Mouse (Mus musculus): Measurements from ENCODE around the gene Cd99l2. TPM values are rescaled to one million over a fixed set of nuclear protein-coding genes. Genes with fewer than 3 reads are reported as not detected.

Gene Cd99l2
- 15.2 and 51.2 TPM in 2 replicates for polyA plus RNA-seq (2012; rRNA removed)

DNA sequence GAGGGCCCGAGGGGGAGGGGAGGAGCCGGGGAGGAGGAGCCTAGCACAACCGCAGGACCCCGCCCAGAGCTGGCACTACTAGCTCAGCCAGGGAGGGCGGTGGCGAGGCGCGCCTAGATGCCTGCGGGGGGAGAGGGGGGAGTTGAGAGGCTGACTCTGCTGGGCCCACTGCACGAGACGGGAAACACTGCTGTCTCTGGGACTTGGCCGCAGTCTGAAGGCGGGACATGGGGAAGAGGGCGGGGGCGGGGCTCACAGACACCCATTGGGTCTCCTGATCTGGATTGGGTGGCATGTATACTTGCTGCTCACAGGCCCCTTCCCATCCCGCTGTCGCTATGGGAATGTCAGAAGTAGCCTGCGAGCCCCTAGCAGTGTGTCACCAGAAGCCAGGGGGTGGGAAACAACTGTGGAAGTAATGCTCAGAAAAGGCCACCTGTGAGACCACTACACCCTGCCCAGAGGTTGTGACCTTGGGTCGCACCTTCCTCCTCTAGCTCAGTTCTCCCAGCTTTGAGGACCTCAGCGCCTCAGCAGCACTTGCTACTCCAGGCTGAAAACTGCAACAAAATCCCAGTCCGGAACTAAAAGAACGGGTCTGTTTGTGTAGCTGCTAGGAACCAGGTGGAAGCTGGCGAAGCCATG is at the start of gene Cd99l2:
Gene Cd99l2, minus strand, starts transcription at position 216 of the 645 bp plus-strand sequence.
- TF ChIP-seq POLR2A (IDR thresholded peaks at IDR 0.05; ENCODE audit: borderline replicate concordance, extremely low read depth, low read depth, low read length) (no peak), CTCF (IDR thresholded peaks at IDR 0.05; ENCODE audit: insufficient read depth, low read length) (no peak)
- DNase-seq: peak; percentile 83
- 35% methylated on average over 23 of the region's 23 CpGs for WGBS
- H3K4me1 ChIP-seq (ENCODE audit: control insufficient read depth, insufficient read depth, low read length): no peaks in the 10 kb centered on the region; the same call in 1 of the 2 replicates
- peak within 1 kb of the TSS; percentile 96 for H3K4me3 ChIP-seq (replicated peaks; ENCODE audit: extremely low read depth, low read depth, low read length)

DNA sequence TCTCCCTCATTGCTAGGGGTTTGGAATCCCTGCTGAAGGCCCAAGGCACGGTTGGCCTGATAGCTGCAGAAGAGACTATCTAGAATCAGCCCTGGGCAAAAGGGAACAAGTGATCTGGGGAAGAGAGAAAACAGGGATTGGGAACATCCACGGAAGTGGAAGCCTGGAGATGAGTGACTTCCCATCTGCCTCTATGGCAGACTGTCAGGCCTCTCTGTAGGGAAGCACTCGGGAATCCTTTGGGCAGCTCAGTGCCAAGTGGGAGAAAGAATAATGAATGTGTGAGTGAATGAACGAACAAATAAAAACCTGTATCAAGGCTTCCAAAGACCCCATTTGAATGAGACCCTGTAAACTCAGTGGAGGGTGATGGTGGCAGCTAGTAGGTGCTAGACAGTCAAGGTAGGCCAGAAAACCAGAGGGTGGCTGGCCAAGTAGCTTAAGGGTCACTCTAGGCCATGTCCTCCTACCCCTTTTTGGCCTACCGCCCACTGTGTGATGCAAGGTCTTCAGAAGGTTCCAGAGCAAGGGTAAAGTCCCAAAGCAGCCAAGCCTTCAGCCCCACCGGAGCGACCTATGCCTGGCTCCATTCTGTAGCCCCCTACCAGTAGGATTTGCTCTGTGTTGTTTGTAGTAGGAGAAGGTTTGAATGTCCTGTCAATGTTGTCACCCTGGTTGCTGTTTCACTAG is 48.3 kb upstream of the Cd99l2 start:
- Histone ChIP-seq H3K4me3 (replicated peaks; ENCODE audit: extremely low read depth, low read depth, low read length) (no peak overlapping the region), H3K4me1 (ENCODE audit: control insufficient read depth, insufficient read depth, low read length) (no peaks in the 10 kb centered on the region)
- peak; percentile 9 for DNase-seq
- WGBS: 67% methylated on average over 7 of the region's 7 CpGs
- no peak for TF ChIP-seq POLR2A (IDR thresholded peaks at IDR 0.05; ENCODE audit: borderline replicate concordance, extremely low read depth, low read depth, low read length)
- no peak for TF ChIP-seq CTCF (IDR thresholded peaks at IDR 0.05; ENCODE audit: insufficient read depth, low read length)

DNA sequence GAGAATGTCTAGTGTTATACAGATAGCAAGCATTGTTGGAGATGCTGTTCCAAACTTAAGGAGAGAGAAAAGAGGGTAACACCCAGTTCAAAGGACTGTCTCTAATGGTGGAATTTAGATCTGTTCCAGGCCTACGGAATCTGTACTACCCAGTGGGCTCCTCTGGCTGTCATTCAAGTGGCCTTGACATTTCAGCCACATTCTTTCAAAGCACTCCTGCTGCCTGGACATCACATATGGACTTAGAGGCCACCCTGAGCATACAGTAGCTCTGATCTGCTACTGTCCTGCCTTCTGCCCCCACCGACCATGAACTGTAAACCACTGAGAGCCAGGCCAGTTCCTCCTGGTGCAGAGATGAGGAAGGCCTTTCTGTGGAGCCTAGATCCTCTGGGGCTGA is 45.1 kb upstream of the Cd99l2 start:
- Histone ChIP-seq H3K4me3 (replicated peaks; ENCODE audit: extremely low read depth, low read depth, low read length) (no peak overlapping the region), H3K4me1 (ENCODE audit: control insufficient read depth, insufficient read depth, low read length) (no peaks in the 10 kb centered on the region)
- no peak for TF ChIP-seq POLR2A (IDR thresholded peaks at IDR 0.05; ENCODE audit: borderline replicate concordance, extremely low read depth, low read depth, low read length)
- TF ChIP-seq CTCF (IDR thresholded peaks at IDR 0.05; ENCODE audit: insufficient read depth, low read length): no peak
- DNase-seq: no peak
- 72% methylated on average over 2 of the region's 2 CpGs for WGBS

DNA sequence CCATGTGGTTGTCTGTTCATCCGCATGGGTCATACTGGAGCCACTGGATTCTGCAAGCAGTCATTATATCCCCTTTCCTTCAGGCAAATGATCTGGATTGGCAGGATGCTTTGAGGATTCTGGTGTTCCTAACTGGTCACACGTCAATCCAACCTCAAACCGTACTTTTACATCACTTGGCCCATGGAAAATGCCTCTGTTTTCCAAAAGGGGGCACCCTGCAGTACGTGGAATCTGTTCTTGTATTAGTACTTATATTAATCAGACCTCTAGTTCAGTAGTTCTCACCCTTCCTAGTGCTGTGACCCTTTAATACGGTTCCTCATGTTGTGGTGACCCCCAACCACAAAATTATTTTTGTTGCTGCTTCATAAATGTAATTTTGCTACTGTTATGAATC is 41.5 kb upstream of the Cd99l2 start:
- DNase-seq: no peak

DNA sequence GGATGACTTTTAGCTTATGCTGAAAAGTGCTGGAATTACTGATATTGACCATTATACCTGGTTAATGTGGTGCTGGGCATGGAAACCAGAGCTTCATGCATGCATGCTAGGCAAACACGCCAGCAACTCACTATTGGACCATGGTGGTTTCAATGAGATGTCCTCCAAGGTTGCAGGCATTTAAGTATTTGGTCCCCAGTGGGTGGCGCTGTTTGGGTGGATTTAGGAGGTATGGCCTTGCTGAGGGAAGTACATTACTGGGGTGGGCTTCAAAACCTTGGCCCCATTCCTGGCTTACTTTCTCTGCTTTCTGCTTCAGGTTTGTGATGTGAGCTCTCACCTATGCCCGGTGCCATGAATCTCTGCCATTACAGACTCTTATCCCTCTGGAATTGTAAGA is 40.0 kb upstream of the Cd99l2 start:
- TF ChIP-seq POLR2A (IDR thresholded peaks at IDR 0.05; ENCODE audit: borderline replicate concordance, extremely low read depth, low read depth, low read length) (no peak), CTCF (IDR thresholded peaks at IDR 0.05; ENCODE audit: insufficient read depth, low read length) (no peak)
- 61% methylated on average over 3 of the region's 3 CpGs for WGBS
- Histone ChIP-seq H3K4me1 (ENCODE audit: control insufficient read depth, insufficient read depth, low read length) (no peaks in the 10 kb centered on the region), H3K4me3 (replicated peaks; ENCODE audit: extremely low read depth, low read depth, low read length) (no peak overlapping the region)
- DNase-seq: no peak

More for the DNA sequence above, 41.5 kb upstream of the Cd99l2 start:
- WGBS: 59% methylated on average over 5 of the region's 5 CpGs
- TF ChIP-seq CTCF (IDR thresholded peaks at IDR 0.05; ENCODE audit: insufficient read depth, low read length): no peak
- TF ChIP-seq POLR2A (IDR thresholded peaks at IDR 0.05; ENCODE audit: borderline replicate concordance, extremely low read depth, low read depth, low read length): no peak
- Histone ChIP-seq H3K4me1 (ENCODE audit: control insufficient read depth, insufficient read depth, low read length) (no peaks in the 10 kb centered on the region), H3K4me3 (replicated peaks; ENCODE audit: extremely low read depth, low read depth, low read length) (no peak overlapping the region)

DNA sequence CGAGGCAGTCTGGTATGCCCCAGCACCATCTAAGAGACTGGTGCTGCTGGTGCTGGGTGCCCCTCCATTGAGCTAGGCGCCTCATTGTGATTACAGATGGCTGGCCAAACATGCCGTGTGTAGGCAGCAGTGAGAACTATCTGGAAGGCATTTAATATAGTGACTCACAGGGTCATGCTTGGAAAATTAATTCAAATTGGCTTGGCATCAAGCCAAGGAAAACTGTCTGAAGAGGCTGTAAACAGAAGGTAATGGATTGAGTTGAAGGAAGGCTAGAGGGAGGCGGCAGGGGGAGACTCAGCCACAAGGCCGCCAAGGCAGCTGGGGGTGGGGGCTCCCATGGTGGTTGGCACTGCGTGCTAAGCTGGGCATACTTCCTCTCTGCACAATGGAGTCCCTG is 36.0 kb upstream of the Cd99l2 start:
- H3K4me1 ChIP-seq (ENCODE audit: control insufficient read depth, insufficient read depth, low read length): no peaks in the 10 kb centered on the region
- 52% methylated on average over 6 of the region's 6 CpGs for WGBS
- no peak for DNase-seq
- TF ChIP-seq CTCF (IDR thresholded peaks at IDR 0.05; ENCODE audit: insufficient read depth, low read length) (no peak), POLR2A (IDR thresholded peaks at IDR 0.05; ENCODE audit: borderline replicate concordance, extremely low read depth, low read depth, low read length) (no peak)
- no peak overlapping the region for H3K4me3 ChIP-seq (replicated peaks; ENCODE audit: extremely low read depth, low read depth, low read length)

DNA sequence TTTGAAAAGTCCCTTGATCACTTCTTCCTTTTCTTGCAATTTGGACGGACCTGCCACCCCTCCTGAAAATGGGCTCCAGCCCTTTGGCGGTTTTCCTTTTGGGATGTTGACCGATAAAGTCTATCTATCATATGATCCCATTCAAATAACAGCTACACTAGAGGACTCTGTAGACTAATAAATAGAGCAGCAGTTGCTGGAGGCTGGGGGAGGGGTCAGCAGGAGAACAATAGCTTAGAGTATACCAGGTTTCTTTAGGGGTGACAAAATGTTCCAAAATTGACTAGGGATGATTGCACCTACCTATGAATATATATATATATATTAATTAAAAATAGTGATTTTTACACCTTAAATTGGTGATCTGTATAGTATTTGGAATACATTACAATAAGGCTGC is 35.5 kb upstream of the Cd99l2 start:
- no peaks in the 10 kb centered on the region for H3K4me1 ChIP-seq (ENCODE audit: control insufficient read depth, insufficient read depth, low read length)
- no peak overlapping the region for H3K4me3 ChIP-seq (replicated peaks; ENCODE audit: extremely low read depth, low read depth, low read length)
- WGBS: 62% methylated on average over 3 of the region's 3 CpGs
- no peak for TF ChIP-seq POLR2A (IDR thresholded peaks at IDR 0.05; ENCODE audit: borderline replicate concordance, extremely low read depth, low read depth, low read length)
- TF ChIP-seq CTCF (IDR thresholded peaks at IDR 0.05; ENCODE audit: insufficient read depth, low read length): no peak
- DNase-seq: no peak

DNA sequence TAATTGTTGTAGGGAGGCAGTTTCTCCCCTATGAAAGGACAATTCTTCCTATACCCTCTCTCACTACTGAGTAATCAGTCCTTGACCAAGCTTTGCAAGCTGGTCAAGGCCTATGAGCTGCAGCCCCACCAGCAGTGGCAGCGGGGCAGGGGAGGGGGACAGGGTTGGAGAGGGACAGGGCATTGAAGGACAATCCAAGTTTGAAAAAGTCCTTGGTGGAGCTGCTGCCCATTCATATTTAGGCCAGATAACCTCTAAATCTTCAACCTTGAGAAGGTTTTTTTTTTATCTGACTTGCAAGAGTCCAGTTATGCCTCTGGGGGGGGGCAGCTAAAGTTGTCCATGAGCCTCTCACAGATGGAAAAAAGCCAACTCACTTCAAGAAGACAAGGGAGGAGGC is 34.8 kb upstream of the Cd99l2 start:
- DNase-seq: no peak
- TF ChIP-seq CTCF (IDR thresholded peaks at IDR 0.05; ENCODE audit: insufficient read depth, low read length): no peak
- TF ChIP-seq POLR2A (IDR thresholded peaks at IDR 0.05; ENCODE audit: borderline replicate concordance, extremely low read depth, low read depth, low read length): no peak
- Histone ChIP-seq H3K4me1 (ENCODE audit: control insufficient read depth, insufficient read depth, low read length) (no peaks in the 10 kb centered on the region), H3K4me3 (replicated peaks; ENCODE audit: extremely low read depth, low read depth, low read length) (no peak overlapping the region)
- WGBS: 78% methylated on average over 1 of the region's 1 CpGs

DNA sequence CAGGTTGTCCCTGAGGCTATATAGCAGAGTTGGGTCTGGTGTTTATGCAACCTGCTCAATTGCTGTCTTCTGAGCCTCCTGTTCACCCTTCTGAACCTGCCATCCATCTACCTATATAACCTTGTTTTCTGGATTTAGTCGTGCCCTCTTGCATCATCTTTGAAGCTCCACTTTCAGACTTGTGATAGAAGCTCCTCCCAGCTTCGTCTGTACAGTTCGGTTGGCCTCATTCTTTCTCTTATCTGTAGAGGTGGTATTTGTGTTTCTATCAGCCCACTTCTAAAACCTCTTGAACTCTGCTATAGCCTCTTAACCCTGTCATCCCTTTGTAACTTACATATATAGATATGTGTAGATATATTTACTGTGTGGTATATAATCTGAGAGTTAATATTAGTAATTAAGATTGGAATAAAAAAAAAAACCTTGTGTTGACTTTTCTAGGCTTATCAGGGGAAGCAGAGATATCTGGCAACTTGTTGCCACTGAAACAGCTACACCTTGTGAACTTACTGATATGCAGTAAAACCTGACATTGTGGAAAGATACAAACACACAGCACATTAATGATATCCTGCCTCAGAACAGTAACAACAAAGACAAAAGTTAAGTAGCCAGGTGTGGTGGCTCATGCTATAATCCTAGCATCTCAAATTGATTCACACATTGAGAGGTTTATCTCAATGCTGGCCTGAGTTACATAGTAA is 33.1 kb upstream of the Cd99l2 start:
- DNase-seq: no peak
- WGBS: 51% methylated on average over 3 of the region's 3 CpGs
- no peak for TF ChIP-seq CTCF (IDR thresholded peaks at IDR 0.05; ENCODE audit: insufficient read depth, low read length)
- TF ChIP-seq POLR2A (IDR thresholded peaks at IDR 0.05; ENCODE audit: borderline replicate concordance, extremely low read depth, low read depth, low read length): no peak
- no peaks in the 10 kb centered on the region for H3K4me1 ChIP-seq (ENCODE audit: control insufficient read depth, insufficient read depth, low read length)
- H3K4me3 ChIP-seq (replicated peaks; ENCODE audit: extremely low read depth, low read depth, low read length): no peak overlapping the region

Data from lung, adult 2 months (tissue).